In genomic region chr15:10726272-10726671, GRCm38 (mm10) we compare ENCODE assay signal across 20 mouse cellular contexts. TPM values are rescaled to one million over a fixed set of nuclear protein-coding genes. Genes with fewer than 3 reads are reported as not detected.
DNase-seq lines count a peak whose midpoint lies in the region; ATAC-seq and TF ChIP-seq lines count a peak whose summit lies in the region.
"Had no signal": no experiment of that assay in that cellular context is flagged by ENCODE, and none has a peak within 500 bp of the region (broad histone marks: within the 10 kb centered on the region; RNA-seq: fewer than 3 reads in every experiment).

No protein-coding gene starts in this region.

- H3K4me2 ChIP-seq in lung, postnatal 0 days (replicated peaks; ENCODE audit: low read depth, low read length): no peak overlapping the region

- H3K36me3 ChIP-seq in lung, postnatal 0 days (ENCODE audit: insufficient read depth, low read length): no peaks in the 10 kb centered on the region
- H3K36me3 ChIP-seq: G1E had no signal

- TF ChIP-seq EP300 in lung, postnatal 0 days (IDR thresholded peaks at IDR 0.05): peak; percentile 60

- no peak for TF ChIP-seq CTCF in lung, postnatal 0 days (IDR thresholded peaks at IDR 0.05)

- no peak for ATAC-seq in lung, postnatal 0 days
- ATAC-seq: activated CD4-positive, CD25-positive, alpha-beta regulatory T cell, adult 4 months; CD4-positive, CD25-positive, alpha-beta regulatory T cell, adult 4 months; Patski had no signal

- H3K9me3 ChIP-seq in lung, postnatal 0 days (ENCODE audit: low read length): no peaks in the 10 kb centered on the region
- H3K9me3 ChIP-seq: G1E had no signal

- no peak overlapping the region for H3K9ac ChIP-seq in lung, postnatal 0 days (replicated peaks; ENCODE audit: low read depth)

- WGBS in lung, postnatal 0 days: 43% methylated on average over 3 of the region's 3 CpGs

- H3K4me1 ChIP-seq in lung, postnatal 0 days (ENCODE audit: insufficient read depth, low read depth, low read length): peaks cover 16% of the 10 kb centered on the region; the same call in 1 of the 2 replicates

- no peak overlapping the region for H3K4me3 ChIP-seq in lung, postnatal 0 days (ENCODE audit: low read depth, low read length)

- H3K27me3 ChIP-seq in lung, postnatal 0 days (replicated peaks; ENCODE audit: insufficient read depth, low read length): no peaks in the 10 kb centered on the region
- H3K27me3 ChIP-seq: CH12.LX, Patski had no signal

- DNase-seq in lung, postnatal 0 days (ENCODE audit: low spot score): no peak
- DNase-seq in lung, postnatal 14 days: no peak
- peak; percentile 55 for DNase-seq in 3T3-L1 (ENCODE audit: low read depth, low spot score)
- no peak for DNase-seq in cerebellum, adult 18-20 months
- DNase-seq: adrenal gland, adult 2 months; adrenal gland, adult 8-10 months; adrenal gland, postnatal 10 days; adrenal gland, postnatal 14 days; adrenal gland, postnatal 25 days; adrenal gland, postnatal 36 days; B cell, adult 2 months; cerebellum, adult 11 months; cerebellum, adult 11-12 months; cerebellum, adult 2 months; cerebellum, adult 8-10 months had no signal

- H3K27ac ChIP-seq in lung, postnatal 0 days (ENCODE audit: low read length): no peak overlapping the region

RNA-seq across cellular contexts. Expression of gene Rai14, which starts 11.8 kb away (rescaled TPM):
- 56.0 and 63.0 TPM in 2 replicates for polyA plus RNA-seq in lung, postnatal 0 days (2015; fragmentation: Nextera tagmentation; extraction: Ambion mirVana)
- polyA plus RNA-seq: G1E had no signal
